Mouse (Mus musculus): ENCODE measurements around the gene Irgq. TPM values are rescaled to one million over a fixed set of nuclear protein-coding genes. Genes with fewer than 3 reads are reported as not detected.
A peak's percentile ranks its signal among the peaks of the same experiment; 100 is the strongest.

Irgq gene
- total RNA-seq, 2 experiments from 2014 or later, result 12.3 to 13.0 TPM

- DNase-seq, result peak; percentile 99
Observed at GRCm38 (mm10) chr7:24546634-24547389, 16.3 kb downstream of the Irgq start.

GRCm38 (mm10) chr7:24547534-24548036, 17.1 kb downstream of the Irgq start:
- no peak for DNase-seq

- no peak for DNase-seq
Observed at GRCm38 (mm10) chr7:24551985-24552759, 21.7 kb downstream of the Irgq start.

GRCm38 (mm10) chr7:24555786-24556185, 25.3 kb downstream of the Irgq start:
- no peak for DNase-seq

GRCm38 (mm10) chr7:24561450-24561849, 31.0 kb downstream of the Irgq start:
- no peak for DNase-seq

GRCm38 (mm10) chr7:24563191-24563836, 32.8 kb downstream of the Irgq start:
- DNase-seq, result no peak

GRCm38 (mm10) chr7:24563837-24564206, 33.3 kb downstream of the Irgq start:
- no peak for DNase-seq

- DNase-seq, result peak; percentile 46
Observed at GRCm38 (mm10) chr7:24564607-24565265, 34.2 kb downstream of the Irgq start.

- no peak for DNase-seq
Observed at GRCm38 (mm10) chr7:24565627-24566026, 35.1 kb downstream of the Irgq start.

- DNase-seq, result no peak
Observed at GRCm38 (mm10) chr7:24566206-24566605, 35.7 kb downstream of the Irgq start.

GRCm38 (mm10) chr7:24568512-24568911, 38.0 kb downstream of the Irgq start:
- no peak for DNase-seq

GRCm38 (mm10) chr7:24571071-24571470, 40.6 kb downstream of the Irgq start:
- DNase-seq, result no peak

GRCm38 (mm10) chr7:24572455-24572854, 42.0 kb downstream of the Irgq start:
- no peak for DNase-seq

- DNase-seq, result no peak
Observed at GRCm38 (mm10) chr7:24574224-24574796, 43.8 kb downstream of the Irgq start.

- DNase-seq, result no peak
Observed at GRCm38 (mm10) chr7:24577811-24578210, 47.3 kb downstream of the Irgq start.

GRCm38 (mm10) chr7:24584876-24585275, 54.4 kb downstream of the Irgq start:
- no peak for DNase-seq

- DNase-seq, result no peak
Observed at GRCm38 (mm10) chr7:24585995-24586394, 55.5 kb downstream of the Irgq start.

GRCm38 (mm10) chr7:24586828-24587227, 56.3 kb downstream of the Irgq start:
- DNase-seq, result peak; percentile 36

GRCm38 (mm10) chr7:24587330-24588105, 57.0 kb downstream of the Irgq start, which contains the start of the genes Ethe1 and Zfp575:
TSS of gene Ethe1 (plus strand) at chr7:24587543.
TSS of gene Zfp575 (minus strand) at chr7:24587641.
- DNase-seq, result peak; percentile 57

Measured in gastrocnemius, postnatal 25 days (tissue).